Mouse (Mus musculus) embryo, embryonic 11 days (tissue): ENCODE measurements at regions not wholly inside any gene's neighbourhood (a gene's known extent, or its start where the extent isn't known, plus 50 kb on each side); places are given as distances from the start of the nearest gene placed in this dataset.
A peak's percentile ranks its signal among the peaks of the same experiment; 100 is the strongest.
"Not testable (repeated sequence)": the region's sequence is repeated elsewhere in the genome, so short reads cannot be mapped to it uniquely, and the experiment has no call there.

Source experiments
- DNase-seq: peaks from one replicate; pipeline ENCODE4 v3.0.0-alpha.2; 2015

- peak; percentile 9 for DNase-seq
Observed at GRCm38 (mm10) chr11:22420003-22420723, 78.1 kb upstream of the Ehbp1 start.

- DNase-seq = no peak
Observed at GRCm38 (mm10) chr11:22421762-22422161, 79.7 kb upstream of the Ehbp1 start.

- DNase-seq = peak; percentile 62
Observed at GRCm38 (mm10) chr11:22437140-22437850, 74.6 kb upstream of the Tmem17 start.

GRCm38 (mm10) chr11:22437851-22438215, 74.1 kb upstream of the Tmem17 start:
- no peak for DNase-seq

GRCm38 (mm10) chr11:22438441-22439066, 73.3 kb upstream of the Tmem17 start:
- no peak for DNase-seq

GRCm38 (mm10) chr11:22440521-22440920, 71.4 kb upstream of the Tmem17 start:
- DNase-seq = no peak

- no peak for DNase-seq
Observed at GRCm38 (mm10) chr11:22453161-22453560, 58.7 kb upstream of the Tmem17 start.

- no peak for DNase-seq
Observed at GRCm38 (mm10) chr11:22456286-22456685, 55.6 kb upstream of the Tmem17 start.

GRCm38 (mm10) chr11:22457220-22457619, 54.7 kb upstream of the Tmem17 start:
- no peak for DNase-seq

GRCm38 (mm10) chr11:22458951-22459703, 52.8 kb upstream of the Tmem17 start:
- DNase-seq = no peak

GRCm38 (mm10) chr11:22461019-22461735, 50.7 kb upstream of the Tmem17 start:
- not testable (repeated sequence) for DNase-seq
